Mouse (Mus musculus) liver (tissue): ENCODE results near the gene Smim8.
"Not testable (repeated sequence)": the region's sequence is repeated elsewhere in the genome, so short reads cannot be mapped to it uniquely, and the experiment has no call there.

ENCODE experiments used
- DNase-seq: peaks from one replicate; pipeline ENCODE4 v3.0.0-alpha.2; 2020; ENCODE audit warnings: mixed read lengths

The Smim8 gene

GRCm38 (mm10) chr4:34777677-34778527, at the start of gene Smim8:
Gene Smim8, minus strand, starts transcription at chr4:34778423.
- peak; percentile 93 for DNase-seq

- DNase-seq = no peak
Observed at GRCm38 (mm10) chr4:34823901-34824300, 45.7 kb upstream of the Smim8 start.

- DNase-seq = no peak
Observed at GRCm38 (mm10) chr4:34819904-34820303, 41.7 kb upstream of the Smim8 start.

GRCm38 (mm10) chr4:34801166-34802034, 23.2 kb upstream of the Smim8 start:
- no peak for DNase-seq

- no peak for DNase-seq
Observed at GRCm38 (mm10) chr4:34798005-34798404, 19.8 kb upstream of the Smim8 start.

- DNase-seq = no peak
Observed at GRCm38 (mm10) chr4:34797294-34797983, 19.2 kb upstream of the Smim8 start.

GRCm38 (mm10) chr4:34796294-34796693, 18.1 kb upstream of the Smim8 start:
- no peak for DNase-seq

GRCm38 (mm10) chr4:34786476-34786875, 8.3 kb upstream of the Smim8 start:
- no peak for DNase-seq

- DNase-seq = no peak
Observed at GRCm38 (mm10) chr4:34785646-34786045, 7.4 kb upstream of the Smim8 start.

- no peak for DNase-seq
Observed at GRCm38 (mm10) chr4:34784865-34785264, 6.6 kb upstream of the Smim8 start.

GRCm38 (mm10) chr4:34782730-34783129, 4.5 kb upstream of the Smim8 start:
- DNase-seq = no peak

GRCm38 (mm10) chr4:34771652-34772371, 6.4 kb downstream of the Smim8 start:
- DNase-seq = no peak

GRCm38 (mm10) chr4:34756163-34756562, 22.1 kb downstream of the Smim8 start, which contains the start of gene Gm136:
Gene Gm136, minus strand, starts transcription at chr4:34756263.
- no peak for DNase-seq

GRCm38 (mm10) chr4:34749236-34749635, 29.0 kb downstream of the Smim8 start:
- no peak for DNase-seq

GRCm38 (mm10) chr4:34734461-34734860, 43.8 kb downstream of the Smim8 start:
- no peak for DNase-seq

- DNase-seq = not testable (repeated sequence)
Observed at GRCm38 (mm10) chr4:34733415-34733814, 44.8 kb downstream of the Smim8 start.

- DNase-seq = peak; percentile 81
Observed at GRCm38 (mm10) chr4:34729851-34730341, 48.3 kb downstream of the Smim8 start, which contains the start of gene Cfap206. Gene Cfap206, minus strand, starts transcription at chr4:34730206.

- DNase-seq = not testable (repeated sequence)
Observed at GRCm38 (mm10) chr4:34725710-34726109, 52.5 kb downstream of the Smim8 start.

GRCm38 (mm10) chr4:34724306-34724705, 53.9 kb downstream of the Smim8 start:
- no peak for DNase-seq

- DNase-seq = no peak
Observed at GRCm38 (mm10) chr4:34723186-34723585, 55.0 kb downstream of the Smim8 start.

GRCm38 (mm10) chr4:34720127-34720895, 57.9 kb downstream of the Smim8 start:
- DNase-seq = no peak
